Mouse (Mus musculus) frontal cortex, postnatal 14 days (tissue): ENCODE results near the gene Pxmp2.

Experiments
- DNase-seq, 2 experiments: peaks; one replicate each; pipeline ENCODE4 v3.0.0; 2022; ENCODE audit warnings: low spot score in 2 of 2

The Pxmp2 gene

DNA sequence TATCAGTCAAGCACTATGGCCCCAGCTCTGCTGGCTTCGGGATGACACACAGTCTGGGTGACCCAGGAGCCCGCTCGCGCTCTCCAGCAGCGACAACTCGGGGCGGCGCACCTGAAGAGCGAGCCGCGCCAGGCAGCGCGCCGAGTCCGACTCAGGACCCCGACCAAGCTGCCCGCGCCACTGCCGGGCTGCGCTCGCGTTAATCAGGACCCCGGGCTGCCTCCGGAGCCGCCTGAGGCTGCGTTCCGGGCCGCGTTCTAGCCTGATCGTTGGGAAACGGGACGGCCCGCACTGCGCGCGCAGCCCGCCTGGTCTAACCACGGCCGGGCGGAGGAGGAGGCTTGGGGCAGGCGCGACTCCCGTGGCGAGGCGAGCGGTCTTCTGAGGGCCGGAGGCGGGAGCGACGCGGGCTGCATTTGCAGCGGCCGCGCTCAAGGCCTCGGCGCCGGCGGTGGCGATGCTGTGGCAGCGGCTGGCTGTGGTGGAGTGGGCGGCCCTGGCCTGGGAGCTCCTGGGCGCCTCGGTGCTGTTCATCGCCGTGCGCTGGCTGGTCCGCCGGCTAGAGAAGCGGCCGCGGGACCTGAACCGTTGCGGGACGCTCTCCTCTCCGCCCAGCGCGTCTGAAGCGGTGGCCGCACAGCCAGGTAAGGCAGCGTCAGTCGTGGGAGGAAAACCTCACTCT is 55.1 kb downstream of the Pxmp2 start, which contains the start of gene Ankle2:
Gene Ankle2, plus strand, starts transcription at position 225 of the 682 bp plus-strand sequence.
- DNase-seq, result peak; percentile 83 to 87

DNA sequence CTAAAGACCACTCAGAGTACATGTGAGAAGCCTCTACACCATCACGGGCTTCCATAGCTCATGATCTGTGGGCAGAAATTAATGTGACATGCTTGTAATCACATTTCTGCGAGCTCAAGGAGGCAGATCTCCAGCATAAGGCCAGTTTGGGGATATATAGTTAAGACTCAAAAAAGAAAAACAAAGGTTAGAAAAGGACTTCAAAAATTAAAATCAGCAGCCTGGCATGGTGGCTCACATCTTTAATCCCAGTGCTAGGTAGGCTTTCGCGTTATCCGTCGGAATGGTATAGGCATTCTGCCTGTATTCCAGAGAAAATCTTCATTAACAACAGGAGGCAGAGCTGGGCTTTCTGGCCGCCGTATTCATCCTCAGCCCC is 55.6 kb downstream of the Pxmp2 start:
- no peak for DNase-seq

DNA sequence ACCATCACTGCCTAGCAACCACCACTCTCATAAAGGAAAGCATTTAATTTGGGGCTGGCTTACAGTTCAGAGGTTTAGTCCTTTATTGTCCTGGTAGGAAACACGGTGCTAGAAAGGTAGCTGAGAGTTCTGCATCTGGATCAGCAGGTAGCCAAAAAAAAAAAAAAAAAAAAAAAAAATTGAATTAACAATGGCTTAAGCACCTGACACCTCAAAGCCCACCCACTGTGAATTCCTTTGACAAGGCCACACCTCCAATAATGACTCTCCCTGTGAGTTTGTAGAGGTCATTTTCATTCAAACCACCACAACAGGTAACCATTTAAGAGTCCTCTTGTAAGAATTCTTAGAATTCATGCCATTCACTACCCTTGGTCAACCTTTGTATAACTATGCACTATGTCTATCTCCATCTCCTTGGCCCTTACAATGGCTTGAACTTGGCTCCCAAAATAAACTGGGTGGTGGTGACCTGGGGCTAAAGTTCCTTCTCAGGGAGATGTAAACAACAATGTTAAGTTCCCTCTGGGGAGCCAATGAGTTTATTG is 58.6 kb downstream of the Pxmp2 start:
- DNase-seq, result no peak

DNA sequence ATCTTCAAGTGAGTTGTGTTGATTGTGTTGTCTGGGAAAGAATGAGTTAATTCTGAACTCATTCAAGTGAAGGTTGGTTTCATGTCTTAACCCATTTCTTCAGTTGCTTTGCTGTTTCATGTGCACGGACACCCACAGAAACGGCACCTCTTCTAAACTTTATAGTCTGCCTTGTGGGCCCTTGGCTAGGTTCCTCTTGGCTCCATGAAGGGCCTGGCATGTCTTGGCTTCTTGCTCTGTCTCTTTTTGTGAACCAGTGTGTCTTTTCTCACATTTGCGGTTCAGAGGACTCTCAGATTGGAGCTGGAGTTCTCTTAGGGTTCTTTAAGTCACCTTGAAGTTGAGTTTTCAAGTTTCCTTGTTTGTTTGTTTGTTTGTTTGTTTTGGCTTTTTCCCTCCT is 60.9 kb downstream of the Pxmp2 start:
- no peak for DNase-seq
